Mouse (Mus musculus): Measurements from ENCODE around the gene Actrt2. TPM values are rescaled to one million over a fixed set of nuclear protein-coding genes. Genes with fewer than 3 reads are reported as not detected.

The Actrt2 gene
- polyA plus RNA-seq, 1 experiment from 2014 or later: not detected

- peaks cover 84% of the 10 kb centered on the region for H3K4me1 ChIP-seq
- H3K4me3 ChIP-seq: peak overlapping the region; percentile 67
- 4% methylated on average over 44 of the region's 44 CpGs for WGBS
- peak overlapping the region; percentile 91 for H3K27ac ChIP-seq (replicated peaks)
- no peaks in the 10 kb centered on the region for H3K36me3 ChIP-seq
- no peak for DNase-seq (ENCODE audit: low spot score)
- H3K27me3 ChIP-seq (ENCODE audit: low read depth, poor library complexity, severe bottlenecking): peaks cover 99% of the 10 kb centered on the region
- no peaks in the 10 kb centered on the region for H3K9me3 ChIP-seq (replicated peaks)
Observed at GRCm38 (mm10) chr4:154634470-154635240, 33.0 kb downstream of the Actrt2 start.

- 30% methylated on average over 3 of the region's 3 CpGs for WGBS
- Histone ChIP-seq H3K4me3 (peak overlapping the region; percentile 67), H3K27me3 (ENCODE audit: low read depth, poor library complexity, severe bottlenecking) (peaks cover 99% of the 10 kb centered on the region), H3K4me1 (peaks cover 82% of the 10 kb centered on the region), H3K27ac (replicated peaks) (no peak overlapping the region), H3K9me3 (replicated peaks) (no peaks in the 10 kb centered on the region), H3K36me3 (no peaks in the 10 kb centered on the region)
- no peak for DNase-seq (ENCODE audit: low spot score)
Observed at GRCm38 (mm10) chr4:154634001-154634400, 33.7 kb downstream of the Actrt2 start.

GRCm38 (mm10) chr4:154632800-154633764, 34.6 kb downstream of the Actrt2 start:
- H3K27ac ChIP-seq (replicated peaks): peak overlapping the region; percentile 28; the same call in 1 of the 2 replicates
- peaks cover 79% of the 10 kb centered on the region for H3K4me1 ChIP-seq
- peak; percentile 46 for DNase-seq (ENCODE audit: low spot score)
- 20% methylated on average over 14 of the region's 14 CpGs for WGBS
- peak overlapping the region; percentile 67 for H3K4me3 ChIP-seq
- H3K27me3 ChIP-seq (ENCODE audit: low read depth, poor library complexity, severe bottlenecking): peaks cover 99% of the 10 kb centered on the region
- H3K9me3 ChIP-seq (replicated peaks): no peaks in the 10 kb centered on the region
- no peaks in the 10 kb centered on the region for H3K36me3 ChIP-seq

- Histone ChIP-seq H3K27me3 (ENCODE audit: low read depth, poor library complexity, severe bottlenecking) (peaks cover 100% of the 10 kb centered on the region), H3K4me1 (peaks cover 81% of the 10 kb centered on the region), H3K36me3 (no peaks in the 10 kb centered on the region), H3K9me3 (replicated peaks) (no peaks in the 10 kb centered on the region), H3K27ac (replicated peaks) (no peak overlapping the region), H3K4me3 (no peak overlapping the region)
- WGBS: 62% methylated on average over 3 of the region's 3 CpGs
- no peak for DNase-seq (ENCODE audit: low spot score)
Observed at GRCm38 (mm10) chr4:154630763-154631162, 36.9 kb downstream of the Actrt2 start.

GRCm38 (mm10) chr4:154627419-154628142, 40.1 kb downstream of the Actrt2 start:
- no peaks in the 10 kb centered on the region for H3K36me3 ChIP-seq
- WGBS: 87% methylated on average over 5 of the region's 5 CpGs
- no peak for DNase-seq (ENCODE audit: low spot score)
- no peaks in the 10 kb centered on the region for H3K9me3 ChIP-seq (replicated peaks)
- no peak overlapping the region for H3K27ac ChIP-seq (replicated peaks)
- H3K4me1 ChIP-seq: peaks cover 68% of the 10 kb centered on the region
- H3K4me3 ChIP-seq: no peak overlapping the region
- H3K27me3 ChIP-seq (ENCODE audit: low read depth, poor library complexity, severe bottlenecking): peaks cover 100% of the 10 kb centered on the region

- H3K9me3 ChIP-seq (replicated peaks): no peaks in the 10 kb centered on the region
- peaks cover 70% of the 10 kb centered on the region for H3K4me1 ChIP-seq
- H3K36me3 ChIP-seq: no peaks in the 10 kb centered on the region
- H3K27me3 ChIP-seq (ENCODE audit: low read depth, poor library complexity, severe bottlenecking): peaks cover 100% of the 10 kb centered on the region
- H3K4me3 ChIP-seq: no peak overlapping the region
- 88% methylated on average over 2 of the region's 2 CpGs for WGBS
- no peak overlapping the region for H3K27ac ChIP-seq (replicated peaks)
- DNase-seq (ENCODE audit: low spot score): no peak
Observed at GRCm38 (mm10) chr4:154626282-154626681, 41.4 kb downstream of the Actrt2 start.

GRCm38 (mm10) chr4:154625710-154626109, 42.0 kb downstream of the Actrt2 start:
- Histone ChIP-seq H3K4me1 (peaks cover 70% of the 10 kb centered on the region), H3K4me3 (no peak overlapping the region), H3K27ac (replicated peaks) (no peak overlapping the region), H3K9me3 (replicated peaks) (no peaks in the 10 kb centered on the region), H3K27me3 (ENCODE audit: low read depth, poor library complexity, severe bottlenecking) (peaks cover 100% of the 10 kb centered on the region), H3K36me3 (no peaks in the 10 kb centered on the region)
- WGBS: 77% methylated on average over 14 of the region's 14 CpGs
- no peak for DNase-seq (ENCODE audit: low spot score)

- H3K4me3 ChIP-seq: no peak overlapping the region
- DNase-seq (ENCODE audit: low spot score): no peak
- peaks cover 100% of the 10 kb centered on the region for H3K27me3 ChIP-seq (ENCODE audit: low read depth, poor library complexity, severe bottlenecking)
- peak overlapping the region; percentile 38; the same call in 1 of the 2 replicates for H3K27ac ChIP-seq (replicated peaks)
- H3K4me1 ChIP-seq: peaks cover 71% of the 10 kb centered on the region
- 85% methylated on average over 3 of the region's 3 CpGs for whole genome bisulfite sequencing
- H3K9me3 ChIP-seq (replicated peaks): no peaks in the 10 kb centered on the region
- H3K36me3 ChIP-seq: no peaks in the 10 kb centered on the region
Observed at GRCm38 (mm10) chr4:154623241-154623640, 44.4 kb downstream of the Actrt2 start.

GRCm38 (mm10) chr4:154622521-154622920, 45.1 kb downstream of the Actrt2 start:
- H3K27me3 ChIP-seq (ENCODE audit: low read depth, poor library complexity, severe bottlenecking): peaks cover 100% of the 10 kb centered on the region
- H3K4me3 ChIP-seq: no peak overlapping the region
- H3K9me3 ChIP-seq (replicated peaks): no peaks in the 10 kb centered on the region
- DNase-seq (ENCODE audit: low spot score): no peak
- peak overlapping the region; percentile 70; the same call in 1 of the 2 replicates for H3K27ac ChIP-seq (replicated peaks)
- WGBS: 91% methylated on average over 4 of the region's 4 CpGs
- peaks cover 72% of the 10 kb centered on the region for H3K4me1 ChIP-seq
- no peaks in the 10 kb centered on the region for H3K36me3 ChIP-seq

Other genes starting within 250 kb of the Actrt2 start
- 12.5 and 14.1 TPM in 2 replicates for gene Prdm16, start 31.0 kb downstream of the Actrt2 start, polyA plus RNA-seq (2016; fragmentation: Nextera tagmentation; extraction: Ambion mirVana)
- gene Ttc34, start 169.6 kb upstream of the Actrt2 start, polyA plus RNA-seq (2016; fragmentation: Nextera tagmentation; extraction: Ambion mirVana): 0.22 and 0.57 TPM in 2 replicates
- 0.20 and 0.35 TPM in 2 replicates for gene Mmel1, start 201.7 kb upstream of the Actrt2 start, polyA plus RNA-seq (2016; fragmentation: Nextera tagmentation; extraction: Ambion mirVana)
- gene Fam213b, start 231.3 kb upstream of the Actrt2 start, polyA plus RNA-seq (2016; fragmentation: Nextera tagmentation; extraction: Ambion mirVana): 45.9 and 46.8 TPM in 2 replicates

Measured in midbrain, embryonic 10.5 days (tissue).